Mouse (Mus musculus): Measurements from ENCODE around the gene Rhoa. TPM values are rescaled to one million over a fixed set of nuclear protein-coding genes. Genes with fewer than 3 reads are reported as not detected.

The Rhoa gene
- polyA plus RNA-seq, 1 experiment from 2014 or later, result 468 TPM

GRCm38 (mm10) chr9:108341801-108342200 is 35.9 kb downstream of the Rhoa start:
- Histone ChIP-seq H3K27me3 (no peaks in the 10 kb centered on the region), H3K4me3 (replicated peaks) (no peak overlapping the region), H3K9ac (no peak overlapping the region), H3K36me3 (0 out of 2 replicates have a peak, but pooled peaks cover 5% of the 10 kb centered on the region), H3K4me1 (peaks cover 42% of the 10 kb centered on the region), H3K9me3 (replicated peaks) (no peaks in the 10 kb centered on the region), H3K4me2 (replicated peaks) (no peak overlapping the region), H3K27ac (replicated peaks) (peak overlapping the region; percentile 52; the same call in 1 of the 2 replicates)
- ATAC-seq (ENCODE audit: insufficient number of reproducible peaks, low FRiP score, low TSS enrichment, low read depth), result no peak

GRCm38 (mm10) chr9:108342301-108342831 is 36.4 kb downstream of the Rhoa start:
- Histone ChIP-seq H3K36me3 (0 out of 2 replicates have a peak, but pooled peaks cover 5% of the 10 kb centered on the region), H3K9ac (no peak overlapping the region), H3K27me3 (no peaks in the 10 kb centered on the region), H3K27ac (replicated peaks) (peak overlapping the region; percentile 52; the same call in 1 of the 2 replicates), H3K9me3 (replicated peaks) (no peaks in the 10 kb centered on the region), H3K4me3 (replicated peaks) (no peak overlapping the region), H3K4me1 (peaks cover 42% of the 10 kb centered on the region), H3K4me2 (replicated peaks) (no peak overlapping the region)
- 42% methylated on average over 5 of the region's 5 CpGs for WGBS
- no peak for ATAC-seq (ENCODE audit: insufficient number of reproducible peaks, low FRiP score, low TSS enrichment, low read depth)

- Histone ChIP-seq H3K4me2 (replicated peaks) (no peak overlapping the region), H3K9ac (no peak overlapping the region), H3K9me3 (replicated peaks) (no peaks in the 10 kb centered on the region), H3K27me3 (no peaks in the 10 kb centered on the region), H3K27ac (replicated peaks) (no peak overlapping the region), H3K4me1 (peaks cover 34% of the 10 kb centered on the region), H3K36me3 (no peaks in the 10 kb centered on the region), H3K4me3 (replicated peaks) (no peak overlapping the region)
- 74% methylated on average over 3 of the region's 3 CpGs for WGBS
- no peak for ATAC-seq (ENCODE audit: insufficient number of reproducible peaks, low FRiP score, low TSS enrichment, low read depth)
Observed at GRCm38 (mm10) chr9:108343331-108343730, 37.4 kb downstream of the Rhoa start.

GRCm38 (mm10) chr9:108343835-108344234 is 37.9 kb downstream of the Rhoa start:
- Histone ChIP-seq H3K4me2 (replicated peaks) (no peak overlapping the region), H3K27me3 (no peaks in the 10 kb centered on the region), H3K9me3 (replicated peaks) (no peaks in the 10 kb centered on the region), H3K4me1 (peaks cover 35% of the 10 kb centered on the region), H3K4me3 (replicated peaks) (no peak overlapping the region), H3K9ac (no peak overlapping the region), H3K36me3 (no peaks in the 10 kb centered on the region), H3K27ac (replicated peaks) (no peak overlapping the region)
- ATAC-seq (ENCODE audit: insufficient number of reproducible peaks, low FRiP score, low TSS enrichment, low read depth), result no peak
- 97% methylated on average over 1 of the region's 1 CpGs for WGBS

GRCm38 (mm10) chr9:108344471-108344870 is 38.5 kb downstream of the Rhoa start:
- no peak for ATAC-seq (ENCODE audit: insufficient number of reproducible peaks, low FRiP score, low TSS enrichment, low read depth)
- H3K4me2 ChIP-seq (replicated peaks), result no peak overlapping the region
- no peaks in the 10 kb centered on the region for H3K9me3 ChIP-seq (replicated peaks)
- no peak overlapping the region for H3K4me3 ChIP-seq (replicated peaks)
- H3K27ac ChIP-seq (replicated peaks), result no peak overlapping the region
- H3K9ac ChIP-seq, result no peak overlapping the region
- 77% methylated on average over 4 of the region's 4 CpGs for WGBS
- H3K27me3 ChIP-seq, result no peaks in the 10 kb centered on the region
- H3K36me3 ChIP-seq, result no peaks in the 10 kb centered on the region
- H3K4me1 ChIP-seq, result peaks cover 41% of the 10 kb centered on the region

GRCm38 (mm10) chr9:108347024-108347423 is 41.1 kb downstream of the Rhoa start:
- Histone ChIP-seq H3K9me3 (replicated peaks) (no peaks in the 10 kb centered on the region), H3K36me3 (peaks cover 20% of the 10 kb centered on the region), H3K9ac (peak overlapping the region; percentile 77), H3K4me3 (replicated peaks) (peak overlapping the region; percentile 88), H3K27ac (replicated peaks) (peak overlapping the region; percentile 97), H3K27me3 (no peaks in the 10 kb centered on the region), H3K4me1 (peaks cover 24% of the 10 kb centered on the region), H3K4me2 (replicated peaks) (peak overlapping the region; percentile 56)
- 5% methylated on average over 11 of the region's 11 CpGs for WGBS
- no peak for ATAC-seq (ENCODE audit: insufficient number of reproducible peaks, low FRiP score, low TSS enrichment, low read depth)

- peaks cover 27% of the 10 kb centered on the region for H3K36me3 ChIP-seq
- H3K27ac ChIP-seq (replicated peaks), result peak within 1 kb of the TSS; percentile 97
- H3K9me3 ChIP-seq (replicated peaks), result no peaks in the 10 kb centered on the region
- peak within 1 kb of the TSS; percentile 77 for H3K9ac ChIP-seq
- peak within 1 kb of the TSS; percentile 56 for H3K4me2 ChIP-seq (replicated peaks)
- WGBS, result under 1% methylated on average over 74 of the region's 75 CpGs
- H3K4me3 ChIP-seq (replicated peaks), result peak within 1 kb of the TSS; percentile 88
- ATAC-seq (ENCODE audit: insufficient number of reproducible peaks, low FRiP score, low TSS enrichment, low read depth), result peak; percentile 94
- H3K4me1 ChIP-seq, result peaks cover 20% of the 10 kb centered on the region
- H3K27me3 ChIP-seq, result no peaks in the 10 kb centered on the region
Observed at GRCm38 (mm10) chr9:108347540-108348289, 41.8 kb downstream of the Rhoa start, which contains the start of gene Usp4. Usp4 (plus strand) TSS chr9:108347853.

- ATAC-seq (ENCODE audit: insufficient number of reproducible peaks, low FRiP score, low TSS enrichment, low read depth), result no peak
- 4% methylated on average over 14 of the region's 14 CpGs for WGBS
Observed at GRCm38 (mm10) chr9:108348290-108348680, 42.4 kb downstream of the Rhoa start.

GRCm38 (mm10) chr9:108349727-108350126 is 43.8 kb downstream of the Rhoa start:
- no peak for ATAC-seq (ENCODE audit: insufficient number of reproducible peaks, low FRiP score, low TSS enrichment, low read depth)
- Histone ChIP-seq H3K36me3 (peaks cover 47% of the 10 kb centered on the region), H3K4me2 (replicated peaks) (no peak overlapping the region), H3K9ac (no peak overlapping the region), H3K4me1 (peaks cover 20% of the 10 kb centered on the region), H3K9me3 (replicated peaks) (no peaks in the 10 kb centered on the region), H3K27ac (replicated peaks) (no peak overlapping the region), H3K4me3 (replicated peaks) (no peak overlapping the region), H3K27me3 (no peaks in the 10 kb centered on the region)
- WGBS, result 84% methylated on average over 4 of the region's 4 CpGs

More at GRCm38 (mm10) chr9:108348290-108348680, 42.4 kb downstream of the Rhoa start:
- H3K4me2 ChIP-seq (replicated peaks), result peak overlapping the region; percentile 56
- no peaks in the 10 kb centered on the region for H3K27me3 ChIP-seq
- peaks cover 32% of the 10 kb centered on the region for H3K36me3 ChIP-seq
- peak overlapping the region; percentile 88 for H3K4me3 ChIP-seq (replicated peaks)
- H3K9me3 ChIP-seq (replicated peaks), result no peaks in the 10 kb centered on the region
- peak overlapping the region; percentile 97 for H3K27ac ChIP-seq (replicated peaks)
- peaks cover 20% of the 10 kb centered on the region for H3K4me1 ChIP-seq
- peak overlapping the region; percentile 77 for H3K9ac ChIP-seq

GRCm38 (mm10) chr9:108378234-108378633 is 72.3 kb downstream of the Rhoa start:
- H3K4me2 ChIP-seq (replicated peaks), result no peak overlapping the region
- no peaks in the 10 kb centered on the region for H3K9me3 ChIP-seq (replicated peaks)
- H3K27ac ChIP-seq (replicated peaks), result no peak overlapping the region
- H3K4me3 ChIP-seq (replicated peaks), result no peak overlapping the region
- H3K27me3 ChIP-seq, result no peaks in the 10 kb centered on the region
- H3K36me3 ChIP-seq, result peaks cover 82% of the 10 kb centered on the region
- no peak for ATAC-seq (ENCODE audit: insufficient number of reproducible peaks, low FRiP score, low TSS enrichment, low read depth)
- no peak overlapping the region for H3K9ac ChIP-seq
- 90% methylated on average over 9 of the region's 9 CpGs for WGBS
- H3K4me1 ChIP-seq, result no peaks in the 10 kb centered on the region

- no peak overlapping the region for H3K4me2 ChIP-seq (replicated peaks)
- no peak overlapping the region for H3K27ac ChIP-seq (replicated peaks)
- no peaks in the 10 kb centered on the region for H3K4me1 ChIP-seq
- H3K4me3 ChIP-seq (replicated peaks), result no peak overlapping the region
- H3K9me3 ChIP-seq (replicated peaks), result no peaks in the 10 kb centered on the region
- H3K9ac ChIP-seq, result no peak overlapping the region
- peaks cover 82% of the 10 kb centered on the region for H3K36me3 ChIP-seq
- WGBS, result 90% methylated on average over 5 of the region's 5 CpGs
- no peaks in the 10 kb centered on the region for H3K27me3 ChIP-seq
- no peak for ATAC-seq (ENCODE audit: insufficient number of reproducible peaks, low FRiP score, low TSS enrichment, low read depth)
Observed at GRCm38 (mm10) chr9:108378736-108379135, 72.8 kb downstream of the Rhoa start.

Measured in embryonic facial prominence, embryonic 15.5 days (tissue).